Mouse (Mus musculus) c-Kit-positive CD71-positive TER-119-positive erythroid progenitor cells, embryonic 14.5 days (primary cell): Measurements from ENCODE around the gene Atp1a4.

Source experiments
- DNase-seq: peaks from one replicate; pipeline ENCODE4 v3.0.0-alpha.2; 2013; ENCODE audit warnings: low spot score

Atp1a4 gene

GRCm38 (mm10) chr1:172258314-172258713 lies at the start of gene Atp1a4:
TSS of gene Atp1a4 (minus strand) at chr1:172258414.
- no peak for DNase-seq

- DNase-seq = no peak
Observed at GRCm38 (mm10) chr1:172307936-172308335, 49.7 kb upstream of the Atp1a4 start.

GRCm38 (mm10) chr1:172306885-172307284 lies 48.7 kb upstream of the Atp1a4 start:
- no peak for DNase-seq

GRCm38 (mm10) chr1:172306196-172306595 lies 48.0 kb upstream of the Atp1a4 start:
- no peak for DNase-seq

GRCm38 (mm10) chr1:172305635-172306034 lies 47.4 kb upstream of the Atp1a4 start:
- DNase-seq = no peak

- no peak for DNase-seq
Observed at GRCm38 (mm10) chr1:172305153-172305552, 46.9 kb upstream of the Atp1a4 start.

GRCm38 (mm10) chr1:172304443-172304842 lies 46.2 kb upstream of the Atp1a4 start:
- DNase-seq = no peak

- DNase-seq = no peak
Observed at GRCm38 (mm10) chr1:172302851-172303250, 44.6 kb upstream of the Atp1a4 start.

GRCm38 (mm10) chr1:172302311-172302710 lies 44.1 kb upstream of the Atp1a4 start:
- DNase-seq = no peak

GRCm38 (mm10) chr1:172301180-172301579 lies 43.0 kb upstream of the Atp1a4 start:
- no peak for DNase-seq

GRCm38 (mm10) chr1:172300247-172300646 lies 42.0 kb upstream of the Atp1a4 start:
- DNase-seq = no peak

- no peak for DNase-seq
Observed at GRCm38 (mm10) chr1:172299528-172299927, 41.3 kb upstream of the Atp1a4 start.

- no peak for DNase-seq
Observed at GRCm38 (mm10) chr1:172297611-172298537, 39.7 kb upstream of the Atp1a4 start, which contains the start of gene Atp1a2. TSS of gene Atp1a2 (minus strand) at chr1:172298064.

- no peak for DNase-seq
Observed at GRCm38 (mm10) chr1:172296816-172297510, 38.7 kb upstream of the Atp1a4 start.

GRCm38 (mm10) chr1:172295751-172296197 lies 37.6 kb upstream of the Atp1a4 start:
- DNase-seq = no peak

GRCm38 (mm10) chr1:172293449-172293848 lies 35.2 kb upstream of the Atp1a4 start:
- DNase-seq = no peak

GRCm38 (mm10) chr1:172292880-172293279 lies 34.7 kb upstream of the Atp1a4 start:
- DNase-seq = no peak

- DNase-seq = no peak
Observed at GRCm38 (mm10) chr1:172289617-172289946, 31.4 kb upstream of the Atp1a4 start.

GRCm38 (mm10) chr1:172288900-172289616 lies 30.8 kb upstream of the Atp1a4 start:
- no peak for DNase-seq

GRCm38 (mm10) chr1:172286740-172287139 lies 28.5 kb upstream of the Atp1a4 start:
- no peak for DNase-seq

- DNase-seq = no peak
Observed at GRCm38 (mm10) chr1:172284221-172284620, 26.0 kb upstream of the Atp1a4 start.

GRCm38 (mm10) chr1:172283073-172283472 lies 24.9 kb upstream of the Atp1a4 start:
- DNase-seq = no peak
